Mouse (Mus musculus) small intestine, adult 10 weeks (tissue): ENCODE results near the gene 4930447C04Rik. TPM values are rescaled to one million over a fixed set of nuclear protein-coding genes. Genes with fewer than 3 reads are reported as not detected.

ENCODE experiments used
- polyA plus RNA-seq: library from polyadenylated mRNA; stranded (reverse); fragments of 350-450 nt; fragmentation: Illumina TruSeq; extraction: RNeasy Lipid Tissue Mini Kit (QIAGEN cat#74804); gene quantifications from one replicate; pipeline ENCODE4 v1.2.3, GENCODE M21; 2014; ENCODE audit warnings: low replicate concordance

4930447C04Rik gene
- polyA plus RNA-seq = 0.33 TPM

GRCm38 (mm10) chr12:72940071-72940821 lies at the start of gene 4930447C04Rik:
Gene 4930447C04Rik (minus strand): TSS chr12:72940774.

GRCm38 (mm10) chr12:72939616-72940015 lies 958 bp downstream of the 4930447C04Rik start, which contains the start of gene Six6:
Gene Six6 (plus strand): TSS chr12:72939892.

Other genes with a start within 250 kb of the 4930447C04Rik start
- 238 TPM for gene Ppm1a, start 183.3 kb downstream of the 4930447C04Rik start, polyA plus RNA-seq
- not detected for gene Six6, start 882 bp downstream of the 4930447C04Rik start, polyA plus RNA-seq
- not detected for gene Six1, start 113.1 kb upstream of the 4930447C04Rik start, polyA plus RNA-seq
- 0.19 TPM for gene Six4, start 172.7 kb upstream of the 4930447C04Rik start, polyA plus RNA-seq
- gene Mnat1, start 182.9 kb upstream of the 4930447C04Rik start, polyA plus RNA-seq = 6.4 TPM